Mouse (Mus musculus): ENCODE results near the gene Fam83f.
A peak's percentile ranks its signal among the peaks of the same experiment; 100 is the strongest.
"Not testable (repeated sequence)": the region's sequence is repeated elsewhere in the genome, so short reads cannot be mapped to it uniquely, and the experiment has no call there.

The Fam83f gene

GRCm38 (mm10) chr15:80705828-80706549 is 34.3 kb downstream of the Fam83f start:
- peak; percentile 92 for DNase-seq (ENCODE audit: low spot score)

- no peak for DNase-seq (ENCODE audit: low spot score)
These were observed 34.9 kb downstream of the Fam83f start for GRCm38 (mm10) chr15:80706596-80706995.

- DNase-seq (ENCODE audit: low spot score), result peak; percentile 52
These were observed 35.4 kb downstream of the Fam83f start for GRCm38 (mm10) chr15:80707088-80707487.

- DNase-seq (ENCODE audit: low spot score), result no peak
These were observed 37.9 kb downstream of the Fam83f start for GRCm38 (mm10) chr15:80709593-80709992.

- DNase-seq (ENCODE audit: low spot score), result no peak
These were observed 38.6 kb downstream of the Fam83f start for GRCm38 (mm10) chr15:80710257-80710607.

GRCm38 (mm10) chr15:80710608-80711363 is 39.1 kb downstream of the Fam83f start, which contains the start of gene Tnrc6b:
Gene Tnrc6b (plus strand): TSS chr15:80711313.
- peak; percentile 97 for DNase-seq (ENCODE audit: low spot score)

- DNase-seq (ENCODE audit: low spot score), result peak; percentile 79
These were observed 39.9 kb downstream of the Fam83f start for GRCm38 (mm10) chr15:80711401-80712151.

- DNase-seq (ENCODE audit: low spot score), result no peak
These were observed 42.7 kb downstream of the Fam83f start for GRCm38 (mm10) chr15:80714299-80714698.

GRCm38 (mm10) chr15:80716631-80717135 is 45.0 kb downstream of the Fam83f start:
- no peak for DNase-seq (ENCODE audit: low spot score)

GRCm38 (mm10) chr15:80717431-80717830 is 45.8 kb downstream of the Fam83f start:
- DNase-seq (ENCODE audit: low spot score), result no peak

- no peak for DNase-seq (ENCODE audit: low spot score)
These were observed 48.6 kb downstream of the Fam83f start for GRCm38 (mm10) chr15:80720249-80720648.

- no peak for DNase-seq (ENCODE audit: low spot score)
These were observed 50.2 kb downstream of the Fam83f start for GRCm38 (mm10) chr15:80721861-80722260.

GRCm38 (mm10) chr15:80722366-80722765 is 50.7 kb downstream of the Fam83f start:
- DNase-seq (ENCODE audit: low spot score), result no peak

GRCm38 (mm10) chr15:80729477-80729876 is 57.8 kb downstream of the Fam83f start:
- DNase-seq (ENCODE audit: low spot score), result no peak

- DNase-seq (ENCODE audit: low spot score), result no peak
These were observed 59.4 kb downstream of the Fam83f start for GRCm38 (mm10) chr15:80731043-80731442.

GRCm38 (mm10) chr15:80731511-80731910 is 59.9 kb downstream of the Fam83f start:
- DNase-seq (ENCODE audit: low spot score), result no peak

GRCm38 (mm10) chr15:80732266-80733030 is 60.8 kb downstream of the Fam83f start:
- DNase-seq (ENCODE audit: low spot score), result no peak

GRCm38 (mm10) chr15:80735300-80735699 is 63.7 kb downstream of the Fam83f start:
- DNase-seq (ENCODE audit: low spot score), result no peak

GRCm38 (mm10) chr15:80735708-80736107 is 64.1 kb downstream of the Fam83f start:
- DNase-seq (ENCODE audit: low spot score), result not testable (repeated sequence)

- no peak for DNase-seq (ENCODE audit: low spot score)
These were observed 64.9 kb downstream of the Fam83f start for GRCm38 (mm10) chr15:80736553-80736952.

- no peak for DNase-seq (ENCODE audit: low spot score)
These were observed 66.6 kb downstream of the Fam83f start for GRCm38 (mm10) chr15:80738244-80738643.

GRCm38 (mm10) chr15:80739972-80740371 is 68.3 kb downstream of the Fam83f start:
- no peak for DNase-seq (ENCODE audit: low spot score)
